Mouse (Mus musculus): Measurements from ENCODE around the gene Unc93a. TPM values are rescaled to one million over a fixed set of nuclear protein-coding genes. Genes with fewer than 3 reads are reported as not detected.
"Not testable (repeated sequence)": the region's sequence is repeated elsewhere in the genome, so short reads cannot be mapped to it uniquely, and the experiment has no call there.

Gene Unc93a
- not detected in 2 replicates for polyA plus RNA-seq (2016; fragmentation: Nextera tagmentation; extraction: Ambion mirVana)

GRCm38 (mm10) chr17:13131710-13132109 is at the start of gene Unc93a:
Gene Unc93a, minus strand, starts transcription at chr17:13131810.
- ATAC-seq (ENCODE audit: insufficient number of reproducible peaks, low FRiP score): not testable (repeated sequence)
- WGBS: 79% methylated on average over 3 of the region's 4 CpGs

GRCm38 (mm10) chr17:13180491-13180890 is 48.9 kb upstream of the Unc93a start:
- not testable (repeated sequence) for H3K9ac ChIP-seq; ATAC-seq (ENCODE audit: insufficient number of reproducible peaks, low FRiP score); H3K27ac ChIP-seq (ENCODE audit: poor library complexity, severe bottlenecking); H3K4me3 ChIP-seq; H3K36me3 ChIP-seq; H3K4me2 ChIP-seq; H3K27me3 ChIP-seq (replicated peaks); H3K4me1 ChIP-seq (replicated peaks)
- 82% methylated on average over 5 of the region's 5 CpGs for WGBS
- peaks cover 38% of the 10 kb centered on the region for H3K9me3 ChIP-seq (replicated peaks)

More at GRCm38 (mm10) chr17:13131710-13132109, at the start of gene Unc93a:
- not testable (repeated sequence) for H3K36me3 ChIP-seq; H3K4me2 ChIP-seq; H3K27ac ChIP-seq (ENCODE audit: poor library complexity, severe bottlenecking); H3K4me3 ChIP-seq; H3K9ac ChIP-seq; H3K9me3 ChIP-seq (replicated peaks); H3K4me1 ChIP-seq (replicated peaks); H3K27me3 ChIP-seq (replicated peaks)

- ATAC-seq (ENCODE audit: insufficient number of reproducible peaks, low FRiP score); H3K9ac ChIP-seq; H3K36me3 ChIP-seq; H3K4me3 ChIP-seq; H3K27ac ChIP-seq (ENCODE audit: poor library complexity, severe bottlenecking); H3K4me2 ChIP-seq; H3K27me3 ChIP-seq (replicated peaks); H3K4me1 ChIP-seq (replicated peaks): not testable (repeated sequence)
- 78% methylated on average over 4 of the region's 4 CpGs for WGBS
- peaks cover 35% of the 10 kb centered on the region for H3K9me3 ChIP-seq (replicated peaks)
Observed at GRCm38 (mm10) chr17:13179021-13179420, 47.4 kb upstream of the Unc93a start.

- H3K4me2 ChIP-seq; H3K4me1 ChIP-seq (replicated peaks); H3K27me3 ChIP-seq (replicated peaks); H3K4me3 ChIP-seq; H3K27ac ChIP-seq (ENCODE audit: poor library complexity, severe bottlenecking); H3K36me3 ChIP-seq; H3K9ac ChIP-seq: not testable (repeated sequence)
- ATAC-seq (ENCODE audit: insufficient number of reproducible peaks, low FRiP score): peak; percentile 43
- peaks cover 33% of the 10 kb centered on the region for H3K9me3 ChIP-seq (replicated peaks)
- 34% methylated on average over 1 of the region's 1 CpGs for WGBS
Observed at GRCm38 (mm10) chr17:13177796-13178195, 46.2 kb upstream of the Unc93a start.

- not testable (repeated sequence) for H3K4me2 ChIP-seq; H3K4me3 ChIP-seq; H3K9ac ChIP-seq; H3K4me1 ChIP-seq (replicated peaks); H3K27me3 ChIP-seq (replicated peaks); H3K36me3 ChIP-seq; H3K27ac ChIP-seq (ENCODE audit: poor library complexity, severe bottlenecking); ATAC-seq (ENCODE audit: insufficient number of reproducible peaks, low FRiP score)
- peaks cover 16% of the 10 kb centered on the region for H3K9me3 ChIP-seq (replicated peaks)
- 29% methylated on average over 1 of the region's 1 CpGs for WGBS
Observed at GRCm38 (mm10) chr17:13175609-13176008, 44.0 kb upstream of the Unc93a start.

GRCm38 (mm10) chr17:13174029-13174428 is 42.4 kb upstream of the Unc93a start:
- not testable (repeated sequence) for H3K27me3 ChIP-seq (replicated peaks); H3K4me3 ChIP-seq; H3K4me2 ChIP-seq; H3K4me1 ChIP-seq (replicated peaks); H3K36me3 ChIP-seq; ATAC-seq (ENCODE audit: insufficient number of reproducible peaks, low FRiP score); H3K9ac ChIP-seq; H3K27ac ChIP-seq (ENCODE audit: poor library complexity, severe bottlenecking)
- H3K9me3 ChIP-seq (replicated peaks): peaks cover 10% of the 10 kb centered on the region
- 23% methylated on average over 2 of the region's 3 CpGs for WGBS

GRCm38 (mm10) chr17:13173578-13173977 is 42.0 kb upstream of the Unc93a start:
- H3K27me3 ChIP-seq (replicated peaks); ATAC-seq (ENCODE audit: insufficient number of reproducible peaks, low FRiP score); H3K4me2 ChIP-seq; H3K36me3 ChIP-seq; H3K9me3 ChIP-seq (replicated peaks); H3K4me1 ChIP-seq (replicated peaks); H3K9ac ChIP-seq; H3K27ac ChIP-seq (ENCODE audit: poor library complexity, severe bottlenecking); H3K4me3 ChIP-seq: not testable (repeated sequence)
- 80% methylated on average over 6 of the region's 6 CpGs for WGBS

- ATAC-seq (ENCODE audit: insufficient number of reproducible peaks, low FRiP score); H3K9me3 ChIP-seq (replicated peaks); H3K4me1 ChIP-seq (replicated peaks); H3K4me3 ChIP-seq; H3K4me2 ChIP-seq; H3K36me3 ChIP-seq; H3K27me3 ChIP-seq (replicated peaks); H3K27ac ChIP-seq (ENCODE audit: poor library complexity, severe bottlenecking); H3K9ac ChIP-seq: not testable (repeated sequence)
- 89% methylated on average over 7 of the region's 7 CpGs for WGBS
Observed at GRCm38 (mm10) chr17:13146128-13146527, 14.5 kb upstream of the Unc93a start.

- H3K27me3 ChIP-seq (replicated peaks); H3K4me1 ChIP-seq (replicated peaks); H3K9ac ChIP-seq; H3K4me3 ChIP-seq; H3K27ac ChIP-seq (ENCODE audit: poor library complexity, severe bottlenecking); ATAC-seq (ENCODE audit: insufficient number of reproducible peaks, low FRiP score); H3K36me3 ChIP-seq; H3K4me2 ChIP-seq; H3K9me3 ChIP-seq (replicated peaks): not testable (repeated sequence)
- 80% methylated on average over 4 of the region's 4 CpGs for WGBS
Observed at GRCm38 (mm10) chr17:13144580-13145215, 13.1 kb upstream of the Unc93a start.

- ATAC-seq (ENCODE audit: insufficient number of reproducible peaks, low FRiP score); H3K4me3 ChIP-seq; H3K9ac ChIP-seq; H3K9me3 ChIP-seq (replicated peaks); H3K27me3 ChIP-seq (replicated peaks); H3K36me3 ChIP-seq; H3K4me1 ChIP-seq (replicated peaks); H3K27ac ChIP-seq (ENCODE audit: poor library complexity, severe bottlenecking); H3K4me2 ChIP-seq: not testable (repeated sequence)
- no CpG with 5 or more reads among the region's 2 CpGs for WGBS
Observed at GRCm38 (mm10) chr17:13142665-13143064, 11.1 kb upstream of the Unc93a start.

- H3K9me3 ChIP-seq (replicated peaks); H3K9ac ChIP-seq; H3K4me1 ChIP-seq (replicated peaks); H3K4me3 ChIP-seq; H3K27ac ChIP-seq (ENCODE audit: poor library complexity, severe bottlenecking); H3K27me3 ChIP-seq (replicated peaks); H3K4me2 ChIP-seq; H3K36me3 ChIP-seq; ATAC-seq (ENCODE audit: insufficient number of reproducible peaks, low FRiP score): not testable (repeated sequence)
- 77% methylated on average over 1 of the region's 6 CpGs for whole genome bisulfite sequencing
Observed at GRCm38 (mm10) chr17:13135356-13135755, 3.7 kb upstream of the Unc93a start.

- H3K4me2 ChIP-seq; H3K36me3 ChIP-seq; H3K9ac ChIP-seq; H3K4me3 ChIP-seq; H3K4me1 ChIP-seq (replicated peaks); H3K27me3 ChIP-seq (replicated peaks); H3K27ac ChIP-seq (ENCODE audit: poor library complexity, severe bottlenecking); ATAC-seq (ENCODE audit: insufficient number of reproducible peaks, low FRiP score); H3K9me3 ChIP-seq (replicated peaks): not testable (repeated sequence)
- 77% methylated on average over 8 of the region's 8 CpGs for WGBS
Observed at GRCm38 (mm10) chr17:13132352-13132751, 742 bp upstream of the Unc93a start.

Data from heart, embryonic 12.5 days (tissue).